Mouse (Mus musculus) cerebellum, adult 9-10 months (tissue): ENCODE measurements at regions not wholly inside any gene's neighbourhood (a gene's known extent, or its start where the extent isn't known, plus 50 kb on each side); places are given as distances from the start of the nearest gene placed in this dataset.
"Not testable (repeated sequence)": the region's sequence is repeated elsewhere in the genome, so short reads cannot be mapped to it uniquely, and the experiment has no call there.

Source experiments
- DNase-seq: peaks from one replicate; pipeline ENCODE4 v3.0.0; 2022

DNA sequence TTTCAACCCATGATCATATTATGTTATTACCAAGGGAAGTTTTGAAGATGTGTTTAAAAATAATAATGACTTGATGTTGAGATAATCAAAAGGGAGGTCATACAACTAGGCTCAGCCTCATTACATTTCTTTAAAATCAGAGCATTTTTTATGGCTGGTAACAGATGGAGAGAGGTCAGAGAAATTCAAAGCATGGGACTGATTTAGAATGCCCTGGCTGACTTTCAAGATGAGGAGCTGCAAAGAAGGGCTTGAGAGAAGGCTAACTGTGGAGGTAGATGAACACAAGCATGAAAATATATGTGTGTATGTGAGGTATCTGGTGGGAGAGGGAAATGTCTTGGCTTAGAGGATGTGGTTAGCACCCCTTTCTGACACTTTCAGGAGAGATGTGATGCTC is 502.6 kb upstream of the Gdi2 start:
- DNase-seq, result peak; percentile 74

DNA sequence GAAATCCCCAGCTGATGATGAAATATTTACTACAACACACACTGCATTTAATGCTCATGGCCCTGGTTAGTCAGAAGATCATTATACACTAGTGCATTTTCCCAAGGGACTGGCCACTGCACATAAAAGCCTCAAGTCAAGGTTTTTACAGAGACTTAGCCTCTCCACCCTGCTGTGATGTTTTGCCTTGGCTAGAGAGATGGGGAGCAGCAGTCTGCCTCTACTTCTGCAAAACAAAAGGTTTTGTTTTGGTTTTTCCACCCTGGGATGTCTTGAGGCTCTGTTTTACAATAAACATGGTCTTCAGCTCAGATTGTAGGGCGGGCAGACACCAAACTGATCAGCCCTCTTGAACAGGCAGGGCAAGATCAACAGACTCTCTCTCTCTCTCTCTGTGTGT is 500.9 kb upstream of the Gdi2 start:
- peak; percentile 19 for DNase-seq

GRCm38 (mm10) chr13:3046381-3047105 is 491.3 kb upstream of the Gdi2 start:
- peak; percentile 75 for DNase-seq

GRCm38 (mm10) chr13:3083480-3083879 is 454.4 kb upstream of the Gdi2 start:
- not testable (repeated sequence) for DNase-seq

DNA sequence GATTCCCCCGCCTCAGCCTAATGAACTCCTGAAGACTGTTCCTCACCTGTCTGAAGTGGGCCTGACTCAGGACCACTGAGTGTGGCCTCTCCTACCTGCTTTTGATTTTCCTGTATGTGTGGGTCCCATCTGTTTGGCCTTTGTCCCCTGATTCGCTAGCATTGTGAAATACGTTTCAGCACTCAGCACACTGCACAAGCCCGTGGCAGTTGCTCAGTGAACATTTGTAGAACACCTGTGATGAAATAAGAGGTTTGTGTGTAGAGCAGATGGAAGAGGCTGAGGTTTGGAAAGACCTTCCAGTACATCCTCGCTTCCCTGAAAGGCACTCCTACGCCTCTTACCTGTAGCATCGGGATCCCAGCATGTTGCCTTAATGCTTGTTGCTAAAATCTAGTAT is 447.9 kb upstream of the Gdi2 start:
- DNase-seq, result not testable (repeated sequence)

DNA sequence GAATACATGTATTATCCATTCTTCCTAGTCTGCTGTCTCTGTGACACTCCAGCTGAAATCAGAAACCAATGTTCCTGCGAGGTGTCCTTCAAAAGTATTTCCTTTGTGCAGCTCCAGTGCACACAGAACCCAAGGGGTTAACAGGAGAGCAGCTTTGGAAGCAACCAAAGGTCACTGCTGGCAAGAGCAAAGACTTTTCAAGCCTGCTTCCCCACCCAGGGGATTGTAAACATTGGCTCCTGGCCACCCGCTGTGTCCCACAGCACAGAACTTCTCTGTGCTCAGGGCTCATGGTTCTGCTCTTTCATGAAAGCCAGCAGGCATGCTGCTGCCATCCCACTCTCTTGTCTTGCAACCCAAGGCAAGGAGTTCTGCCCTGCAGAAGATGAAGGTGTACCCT is 431.3 kb upstream of the Gdi2 start:
- DNase-seq, result not testable (repeated sequence)

- not testable (repeated sequence) for DNase-seq
These were observed 409.7 kb upstream of the Gdi2 start for GRCm38 (mm10) chr13:3128150-3128549.

GRCm38 (mm10) chr13:3137281-3137680 is 400.6 kb upstream of the Gdi2 start:
- not testable (repeated sequence) for DNase-seq

GRCm38 (mm10) chr13:3138698-3139097 is 399.2 kb upstream of the Gdi2 start:
- DNase-seq, result peak; percentile 8

- DNase-seq, result not testable (repeated sequence)
These were observed 392.4 kb upstream of the Gdi2 start for GRCm38 (mm10) chr13:3145513-3145912.
